Mouse (Mus musculus) forebrain, embryonic 15.5 days (tissue): ENCODE results near the gene Impg2. TPM values are rescaled to one million over a fixed set of nuclear protein-coding genes. Genes with fewer than 3 reads are reported as not detected.

Experiments
- ATAC-seq: fragments of 200-750 bp; cut with Nextera tagmentation; replicated peaks from 2 replicates; pipeline ENCODE4 v1.8.0; 2017; ENCODE audit warnings: mild to moderate bottlenecking, moderate TSS enrichment, moderate library complexity
- H3K27ac ChIP-seq: fragments of 300-500 bp; sonication (generic); replicated peaks from 2 replicates; pipeline ENCODE4 v1.5.1; 2015; ENCODE audit warnings: mild to moderate bottlenecking, inconsistent platforms
- H3K27me3 ChIP-seq: fragments of 300-500 bp; sonication (generic); 2 replicates; pipeline ENCODE4 v1.6.1; 2015; ENCODE audit warnings: inconsistent platforms
- H3K36me3 ChIP-seq: fragments of 300-500 bp; sonication (generic); 2 replicates; pipeline ENCODE4 v1.6.1; 2015; ENCODE audit warnings: mild to moderate bottlenecking, inconsistent platforms
- H3K4me1 ChIP-seq: fragments of 300-500 bp; sonication (generic); 2 replicates; pipeline ENCODE4 v1.6.1; 2015; ENCODE audit warnings: inconsistent platforms
- H3K4me2 ChIP-seq: fragments of 300-500 bp; sonication (generic); replicated peaks from 2 replicates; pipeline ENCODE4 v1.6.1; 2015; ENCODE audit warnings: mild to moderate bottlenecking, inconsistent platforms
- H3K4me3 ChIP-seq: fragments of 300-500 bp; sonication (generic); 2 replicates; pipeline ENCODE4 v1.5.1; 2015; ENCODE audit warnings: mild to moderate bottlenecking, inconsistent platforms
- H3K9ac ChIP-seq: fragments of 300-500 bp; sonication (generic); replicated peaks from 2 replicates; pipeline ENCODE4 v1.6.1; 2015; ENCODE audit warnings: mild to moderate bottlenecking, inconsistent platforms
- H3K9me3 ChIP-seq: fragments of 300-500 bp; sonication (generic); 2 replicates; pipeline ENCODE4 v1.6.1; 2016; ENCODE audit warnings: inconsistent platforms
- WGBS: fragments of 180-500 bp; shearing (Covaris S2); methylation state at CpG from one replicate; pipeline ENCODE4 v1.1.7; 2015; ENCODE audit warnings: mixed read lengths; 5-methylcytosine and 5-hydroxymethylcytosine counted together
- polyA plus RNA-seq: library from polyadenylated mRNA; unstranded; fragments of >200 nt; fragmentation: Nextera tagmentation; extraction: Ambion mirVana; gene quantifications from 2 replicates; pipeline ENCODE4 v1.2.1, GENCODE M21; 2015

Impg2 gene
- polyA plus RNA-seq, 1 experiment from 2014 or later, result 0.13 TPM

- WGBS, result 80% methylated on average over 9 of the region's 9 CpGs
- Histone ChIP-seq H3K4me1 (no peaks in the 10 kb centered on the region), H3K9ac (no peak overlapping the region), H3K9me3 (no peaks in the 10 kb centered on the region), H3K27ac (no peak overlapping the region), H3K27me3 (no peaks in the 10 kb centered on the region), H3K4me2 (no peak overlapping the region), H3K36me3 (no peaks in the 10 kb centered on the region), H3K4me3 (no peak overlapping the region)
- ATAC-seq, result no peak
Observed at GRCm38 (mm10) chr16:56279060-56279459, 74.9 kb downstream of the Impg2 start.

- no peaks in the 10 kb centered on the region for H3K36me3 ChIP-seq
- no peak overlapping the region for H3K4me3 ChIP-seq
- H3K27me3 ChIP-seq, result no peaks in the 10 kb centered on the region
- ATAC-seq, result no peak
- H3K4me2 ChIP-seq, result no peak overlapping the region
- H3K4me1 ChIP-seq, result no peaks in the 10 kb centered on the region
- H3K27ac ChIP-seq, result no peak overlapping the region
- H3K9ac ChIP-seq, result no peak overlapping the region
- H3K9me3 ChIP-seq, result no peaks in the 10 kb centered on the region
Observed at GRCm38 (mm10) chr16:56279752-56280151, 75.6 kb downstream of the Impg2 start.

GRCm38 (mm10) chr16:56281336-56281735 lies 77.2 kb downstream of the Impg2 start:
- Histone ChIP-seq H3K36me3 (no peaks in the 10 kb centered on the region), H3K9ac (no peak overlapping the region), H3K9me3 (no peaks in the 10 kb centered on the region), H3K4me2 (no peak overlapping the region), H3K4me3 (no peak overlapping the region), H3K27ac (no peak overlapping the region), H3K4me1 (no peaks in the 10 kb centered on the region), H3K27me3 (no peaks in the 10 kb centered on the region)
- 81% methylated on average over 4 of the region's 4 CpGs for WGBS
- no peak for ATAC-seq

- Histone ChIP-seq H3K4me2 (no peak overlapping the region), H3K27ac (no peak overlapping the region), H3K36me3 (no peaks in the 10 kb centered on the region), H3K27me3 (no peaks in the 10 kb centered on the region), H3K9me3 (no peaks in the 10 kb centered on the region), H3K9ac (no peak overlapping the region), H3K4me1 (no peaks in the 10 kb centered on the region), H3K4me3 (no peak overlapping the region)
- no peak for ATAC-seq
- WGBS, result 92% methylated on average over 1 of the region's 1 CpGs
Observed at GRCm38 (mm10) chr16:56283330-56283729, 79.2 kb downstream of the Impg2 start.

- Histone ChIP-seq H3K9ac (no peak overlapping the region), H3K36me3 (no peaks in the 10 kb centered on the region), H3K27me3 (no peaks in the 10 kb centered on the region), H3K4me2 (no peak overlapping the region), H3K9me3 (no peaks in the 10 kb centered on the region), H3K4me1 (no peaks in the 10 kb centered on the region), H3K4me3 (no peak overlapping the region), H3K27ac (no peak overlapping the region)
- WGBS, result 79% methylated on average over 1 of the region's 1 CpGs
- ATAC-seq, result no peak
Observed at GRCm38 (mm10) chr16:56283873-56284272, 79.8 kb downstream of the Impg2 start.

GRCm38 (mm10) chr16:56286076-56286475 lies 82.0 kb downstream of the Impg2 start:
- Histone ChIP-seq H3K4me2 (no peak overlapping the region), H3K9me3 (no peaks in the 10 kb centered on the region), H3K4me3 (no peak overlapping the region), H3K27ac (no peak overlapping the region), H3K4me1 (no peaks in the 10 kb centered on the region), H3K36me3 (no peaks in the 10 kb centered on the region), H3K27me3 (no peaks in the 10 kb centered on the region), H3K9ac (no peak overlapping the region)
- no peak for ATAC-seq
- WGBS, result 69% methylated on average over 5 of the region's 5 CpGs

- Histone ChIP-seq H3K27me3 (no peaks in the 10 kb centered on the region), H3K9ac (no peak overlapping the region), H3K4me2 (no peak overlapping the region), H3K27ac (no peak overlapping the region), H3K36me3 (no peaks in the 10 kb centered on the region), H3K4me1 (no peaks in the 10 kb centered on the region), H3K4me3 (no peak overlapping the region), H3K9me3 (no peaks in the 10 kb centered on the region)
- ATAC-seq, result no peak
- 99% methylated on average over 2 of the region's 2 CpGs for WGBS
Observed at GRCm38 (mm10) chr16:56286977-56287376, 82.9 kb downstream of the Impg2 start.

GRCm38 (mm10) chr16:56294887-56295286 lies 90.8 kb downstream of the Impg2 start:
- H3K27ac ChIP-seq, result no peak overlapping the region
- ATAC-seq, result 0 out of 2 replicates have a peak, but pooled peaks have one; percentile 39
- H3K4me2 ChIP-seq, result no peak overlapping the region
- H3K36me3 ChIP-seq, result no peaks in the 10 kb centered on the region
- peaks cover 3% of the 10 kb centered on the region; the same call in 1 of the 2 replicates for H3K4me1 ChIP-seq
- no peaks in the 10 kb centered on the region for H3K9me3 ChIP-seq
- no peak overlapping the region for H3K4me3 ChIP-seq
- no peaks in the 10 kb centered on the region for H3K27me3 ChIP-seq
- 37% methylated on average over 1 of the region's 1 CpGs for WGBS
- no peak overlapping the region for H3K9ac ChIP-seq

GRCm38 (mm10) chr16:56295888-56296648 lies 92.0 kb downstream of the Impg2 start:
- WGBS, result 58% methylated on average over 3 of the region's 3 CpGs
- no peaks in the 10 kb centered on the region for H3K36me3 ChIP-seq
- peak; percentile 96 for ATAC-seq

GRCm38 (mm10) chr16:56298248-56298647 lies 94.1 kb downstream of the Impg2 start:
- H3K9ac ChIP-seq, result no peak overlapping the region
- no peak overlapping the region for H3K4me2 ChIP-seq
- ATAC-seq, result no peak
- H3K36me3 ChIP-seq, result no peaks in the 10 kb centered on the region
- H3K9me3 ChIP-seq, result no peaks in the 10 kb centered on the region
- no peak overlapping the region for H3K27ac ChIP-seq
- H3K4me1 ChIP-seq, result peaks cover 3% of the 10 kb centered on the region; the same call in 1 of the 2 replicates
- no peak overlapping the region for H3K4me3 ChIP-seq
- 89% methylated on average over 6 of the region's 6 CpGs for WGBS
- no peaks in the 10 kb centered on the region for H3K27me3 ChIP-seq

More at GRCm38 (mm10) chr16:56295888-56296648, 92.0 kb downstream of the Impg2 start:
- H3K9ac ChIP-seq, result no peak overlapping the region
- H3K27ac ChIP-seq, result no peak overlapping the region
- no peaks in the 10 kb centered on the region for H3K9me3 ChIP-seq
- no peak overlapping the region for H3K4me2 ChIP-seq
- no peaks in the 10 kb centered on the region for H3K27me3 ChIP-seq
- peaks cover 3% of the 10 kb centered on the region; the same call in 1 of the 2 replicates for H3K4me1 ChIP-seq
- no peak overlapping the region for H3K4me3 ChIP-seq

- H3K36me3 ChIP-seq, result no peaks in the 10 kb centered on the region
- no peak for ATAC-seq
- H3K4me3 ChIP-seq, result no peak overlapping the region
- H3K27ac ChIP-seq, result no peak overlapping the region
- peaks cover 3% of the 10 kb centered on the region; the same call in 1 of the 2 replicates for H3K4me1 ChIP-seq
- no peaks in the 10 kb centered on the region for H3K27me3 ChIP-seq
- H3K4me2 ChIP-seq, result no peak overlapping the region
- H3K9ac ChIP-seq, result no peak overlapping the region
- H3K9me3 ChIP-seq, result no peaks in the 10 kb centered on the region
- WGBS, result 88% methylated on average over 2 of the region's 2 CpGs
Observed at GRCm38 (mm10) chr16:56298836-56299235, 94.7 kb downstream of the Impg2 start.

- ATAC-seq, result no peak
- Histone ChIP-seq H3K36me3 (no peaks in the 10 kb centered on the region), H3K4me3 (no peak overlapping the region), H3K9me3 (no peaks in the 10 kb centered on the region), H3K27me3 (no peaks in the 10 kb centered on the region), H3K4me2 (no peak overlapping the region), H3K4me1 (no peaks in the 10 kb centered on the region), H3K27ac (no peak overlapping the region), H3K9ac (no peak overlapping the region)
- WGBS, result 79% methylated on average over 4 of the region's 4 CpGs
Observed at GRCm38 (mm10) chr16:56302996-56303395, 98.9 kb downstream of the Impg2 start.

- WGBS, result 78% methylated on average over 4 of the region's 4 CpGs
- no peak for ATAC-seq
Observed at GRCm38 (mm10) chr16:56304167-56304566, 100.1 kb downstream of the Impg2 start.

More at GRCm38 (mm10) chr16:56304167-56304566, 100.1 kb downstream of the Impg2 start:
- Histone ChIP-seq H3K4me2 (no peak overlapping the region), H3K27me3 (no peaks in the 10 kb centered on the region), H3K9me3 (no peaks in the 10 kb centered on the region), H3K4me3 (no peak overlapping the region), H3K27ac (no peak overlapping the region), H3K4me1 (no peaks in the 10 kb centered on the region), H3K36me3 (no peaks in the 10 kb centered on the region), H3K9ac (no peak overlapping the region)
